Mouse (Mus musculus): Measurements from ENCODE around the gene Clca3b. TPM values are rescaled to one million over a fixed set of nuclear protein-coding genes. Genes with fewer than 3 reads are reported as not detected.

Clca3b gene
- total RNA-seq, 1 experiment = 0.85 TPM

- peak; percentile 27 for DNase-seq (ENCODE audit: low read depth, low spot score)
- Histone ChIP-seq H3K4me3 (ENCODE audit: insufficient read depth in 1 of 2, low read depth in 1 of 2, low read length in 2 of 2, poor library complexity in 1 of 2, severe bottlenecking in 1 of 2) (no peak overlapping the region), H3K9me3 (ENCODE audit: control insufficient read depth, insufficient read depth, low read depth, low read length) (no peaks in the 10 kb centered on the region), H3K27ac (ENCODE audit: insufficient read depth, low read depth, low read length, poor library complexity, severe bottlenecking) (no peak overlapping the region), H3K4me1 (ENCODE audit: control insufficient read depth in 2 of 2, insufficient read depth in 2 of 2, low read length in 2 of 2, poor library complexity in 1 of 2) (no peaks in the 10 kb centered on the region), H3K9ac (ENCODE audit: insufficient read depth, low read depth, low read length, poor library complexity, severe bottlenecking) (no peak overlapping the region), H3K36me3 (ENCODE audit: control insufficient read depth, insufficient read depth, low read length, poor library complexity, severe bottlenecking) (no peaks in the 10 kb centered on the region)
- TF ChIP-seq MAFK (IDR thresholded peaks at IDR 0.05; ENCODE audit: insufficient read depth, low read depth, low read length) = no peak
- no peak for TF ChIP-seq HCFC1 (IDR thresholded peaks at IDR 0.05; ENCODE audit: borderline replicate concordance, insufficient read depth, low read length)
- TF ChIP-seq CHD2 (IDR thresholded peaks at IDR 0.05; ENCODE audit: low read depth, low read length) = no peak
- TF ChIP-seq ZC3H11A (IDR thresholded peaks at IDR 0.05; ENCODE audit: borderline replicate concordance, low read depth, low read length) = no peak
- TF ChIP-seq ZNF384 (IDR thresholded peaks at IDR 0.05; ENCODE audit: low read depth, low read length) = no peak
- in situ Hi-C loops (cut with MboI; ENCODE audit: low sequenced_read_pairs in 2 of 2, unreplicated experiment in 2 of 2) = loop anchor here in 1 of 2 experiments (25.0 kb wide), 1 partner anchor 335 kb away; no protein-coding TSS in a partner anchor
Measured at GRCm38 (mm10) chr3:144801861-144802260, 47.3 kb downstream of the Clca3b start.

- Histone ChIP-seq H3K4me3 (ENCODE audit: insufficient read depth in 1 of 2, low read depth in 1 of 2, low read length in 2 of 2, poor library complexity in 1 of 2, severe bottlenecking in 1 of 2) (no peak overlapping the region), H3K4me1 (ENCODE audit: control insufficient read depth in 2 of 2, insufficient read depth in 2 of 2, low read length in 2 of 2, poor library complexity in 1 of 2) (no peaks in the 10 kb centered on the region), H3K9me3 (ENCODE audit: control insufficient read depth, insufficient read depth, low read depth, low read length) (no peaks in the 10 kb centered on the region), H3K27ac (ENCODE audit: insufficient read depth, low read depth, low read length, poor library complexity, severe bottlenecking) (no peak overlapping the region), H3K9ac (ENCODE audit: insufficient read depth, low read depth, low read length, poor library complexity, severe bottlenecking) (no peak overlapping the region), H3K36me3 (ENCODE audit: control insufficient read depth, insufficient read depth, low read length, poor library complexity, severe bottlenecking) (no peaks in the 10 kb centered on the region)
- TF ChIP-seq CHD2 (IDR thresholded peaks at IDR 0.05; ENCODE audit: low read depth, low read length) (no peak), HCFC1 (IDR thresholded peaks at IDR 0.05; ENCODE audit: borderline replicate concordance, insufficient read depth, low read length) (no peak), MAFK (IDR thresholded peaks at IDR 0.05; ENCODE audit: insufficient read depth, low read depth, low read length) (no peak), ZNF384 (IDR thresholded peaks at IDR 0.05; ENCODE audit: low read depth, low read length) (no peak), ZC3H11A (IDR thresholded peaks at IDR 0.05; ENCODE audit: borderline replicate concordance, low read depth, low read length) (no peak)
- no peak for DNase-seq (ENCODE audit: low read depth, low spot score)
- in situ Hi-C loops (cut with MboI; ENCODE audit: low sequenced_read_pairs in 2 of 2, unreplicated experiment in 2 of 2) = no loop called here
Measured at GRCm38 (mm10) chr3:144785181-144786148, 63.7 kb downstream of the Clca3b start.

Other genes starting within 250 kb of the Clca3b start
- gene Sh3glb1, start 129.0 kb downstream of the Clca3b start, total RNA-seq (2012; rRNA removed) = 19.4 and 36.2 TPM in 2 replicates
- gene Clca3a1, start 88.4 kb downstream of the Clca3b start, total RNA-seq (2012; rRNA removed) = 0.21 and 0.45 TPM in 2 replicates
- gene Clca3a2, start 29.9 kb downstream of the Clca3b start, total RNA-seq (2012; rRNA removed) = 0.26 and 0.31 TPM in 2 replicates
- 0.21 and 0.22 TPM in 2 replicates for gene Clca4b, start 83.2 kb upstream of the Clca3b start, total RNA-seq (2012; rRNA removed)
- gene Clca4a, start 125.7 kb upstream of the Clca3b start, total RNA-seq (2012; rRNA removed) = 0.16 and 0.22 TPM in 2 replicates
- 0.09 and 0.16 TPM in 2 replicates for gene Clca1, start 183.4 kb upstream of the Clca3b start, total RNA-seq (2012; rRNA removed)

All from ES-E14 (cell line).